Mouse (Mus musculus) ES-E14 (cell line): ENCODE measurements at regions not wholly inside any gene's neighbourhood (a gene's known extent, or its start where the extent isn't known, plus 50 kb on each side); places are given as distances from the start of the nearest gene placed in this dataset.

Experiments used
- MAFK ChIP-seq: IDR thresholded peaks from 2 replicates; pipeline ENCODE4 v1.6.1; 2014; ENCODE audit warnings: mild to moderate bottlenecking, low read depth, low read length, inconsistent platforms; ENCODE audit not compliant: insufficient read depth
- ZC3H11A ChIP-seq: IDR thresholded peaks from 2 replicates; pipeline ENCODE4 v1.6.1; 2012; ENCODE audit warnings: low read depth, mild to moderate bottlenecking, inconsistent platforms, low read length, borderline replicate concordance

GRCm38 (mm10) chr12:70720178-70720894 lies 105.0 kb upstream of the Frmd6 start:
- TF ChIP-seq ZC3H11A (no peak), MAFK (no peak)
